Mouse (Mus musculus) adrenal gland, postnatal 10 days (tissue): ENCODE data around the gene Chpt1. TPM values are rescaled to one million over a fixed set of nuclear protein-coding genes. Genes with fewer than 3 reads are reported as not detected.

ENCODE experiments used
- DNase-seq: peaks from one replicate; pipeline ENCODE4 v3.0.0; 2021; ENCODE audit warnings: mixed read lengths
- total RNA-seq, 2 experiments: library from RNA; stranded (reverse); gene quantifications; 2 replicates each; pipeline ENCODE4 v1.2.3; 2021

Gene Chpt1
- total RNA-seq, 2 experiments from 2014 or later, result 225 to 228 TPM

- DNase-seq, result no peak
Observed at GRCm38 (mm10) chr10:88405812-88406211, 98.1 kb downstream of the Chpt1 start.

GRCm38 (mm10) chr10:88404220-88404619, 99.7 kb downstream of the Chpt1 start:
- DNase-seq, result no peak

DNA sequence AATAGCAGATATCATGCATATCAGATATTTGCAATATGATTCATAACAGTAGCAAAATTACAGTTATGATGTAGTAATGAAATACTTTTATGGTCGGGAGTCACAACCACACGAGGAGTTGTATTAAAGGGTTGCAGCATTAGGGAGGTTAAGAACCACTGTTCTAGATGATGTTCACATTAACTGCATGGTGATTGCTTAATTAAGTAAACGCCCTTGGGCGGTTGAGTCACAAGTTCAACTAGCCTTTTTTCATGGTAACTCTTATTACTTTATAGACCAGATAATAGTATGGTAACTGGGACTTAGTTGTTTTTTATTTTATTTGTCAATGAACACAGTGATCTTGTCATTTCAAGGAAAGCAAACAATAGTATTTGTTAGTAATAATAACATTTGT, 100.9 kb downstream of the Chpt1 start:
- no peak for DNase-seq

Other genes with a start within 250 kb of the Chpt1 start
- 1 to 10 TPM; 5.0 to 6.5 TPM for gene Dram1, start 125.0 kb downstream of the Chpt1 start, total RNA-seq
- gene Gnptab, start 124.9 kb downstream of the Chpt1 start, total RNA-seq, result 10 to 100 TPM; 20.0 to 33.8 TPM
- gene Sycp3, start 44.5 kb downstream of the Chpt1 start, total RNA-seq, result 1 to 10 TPM in 1 of 2 experiments, under 1 TPM in 1; 0.82 to 1.7 TPM
- 100 to 1,000 TPM in 1 of 2 experiments, 10 to 100 TPM in 1; 43.0 to 253 TPM for gene Mybpc1, start 101.1 kb upstream of the Chpt1 start, total RNA-seq
- gene Spic, start 180.9 kb upstream of the Chpt1 start, total RNA-seq, result 1 to 10 TPM; 1.9 to 3.6 TPM
- 10 to 100 TPM; 94.6 to 96.3 TPM for gene Arl1, start 226.8 kb upstream of the Chpt1 start, total RNA-seq